Mouse (Mus musculus) hindbrain, embryonic 13.5 days (tissue): ENCODE data around the gene Ctr9. TPM values are rescaled to one million over a fixed set of nuclear protein-coding genes. Genes with fewer than 3 reads are reported as not detected.
A peak's percentile ranks its signal among the peaks of the same experiment; 100 is the strongest.

Experiments
- ATAC-seq: fragments of 200-750 bp; cut with Nextera tagmentation; 2 replicates; pipeline ENCODE4 v1.8.0; 2017; ENCODE audit warnings: moderate TSS enrichment; ENCODE audit not compliant: low FRiP score
- H3K27ac ChIP-seq: fragments of 300-500 bp; sonication (generic); 2 replicates; pipeline ENCODE4 v1.5.1; 2015; ENCODE audit warnings: inconsistent platforms, mild to moderate bottlenecking, moderate library complexity
- H3K27me3 ChIP-seq: fragments of 300-500 bp; sonication (generic); 2 replicates; pipeline ENCODE4 v1.6.1; 2015; ENCODE audit warnings: mild to moderate bottlenecking, inconsistent platforms
- H3K36me3 ChIP-seq: fragments of 300-500 bp; sonication (generic); 2 replicates; pipeline ENCODE4 v1.6.1; 2015; ENCODE audit warnings: mild to moderate bottlenecking, inconsistent platforms
- H3K4me1 ChIP-seq: fragments of 300-500 bp; sonication (generic); replicated peaks from 2 replicates; pipeline ENCODE4 v1.6.1; 2015; ENCODE audit warnings: inconsistent platforms
- H3K4me2 ChIP-seq: fragments of 300-500 bp; sonication (generic); 2 replicates; pipeline ENCODE4 v1.6.1; 2015; ENCODE audit warnings: inconsistent platforms, mild to moderate bottlenecking, moderate library complexity
- H3K4me3 ChIP-seq: fragments of 300-500 bp; sonication (generic); 2 replicates; pipeline ENCODE4 v1.5.1; 2015; ENCODE audit warnings: mild to moderate bottlenecking, inconsistent platforms
- H3K9ac ChIP-seq: fragments of 300-500 bp; sonication (generic); 2 replicates; pipeline ENCODE4 v1.6.1; 2015; ENCODE audit warnings: mild to moderate bottlenecking, inconsistent platforms
- H3K9me3 ChIP-seq: fragments of 300-500 bp; sonication (generic); 2 replicates; pipeline ENCODE4 v1.6.1; 2016; ENCODE audit warnings: inconsistent platforms
- WGBS: fragments of 180-500 bp; shearing (Covaris S2); methylation state at CpG from one replicate; pipeline ENCODE4 v1.1.7; 2015; 5-methylcytosine and 5-hydroxymethylcytosine counted together
- polyA plus RNA-seq: library from polyadenylated mRNA; unstranded; fragments of >200 nt; fragmentation: Nextera tagmentation; extraction: Ambion mirVana; gene quantifications from 2 replicates; pipeline ENCODE4 v1.2.1, GENCODE M21; 2015

The Ctr9 gene
- polyA plus RNA-seq, result 94.3 and 96.9 TPM in 2 replicates

DNA sequence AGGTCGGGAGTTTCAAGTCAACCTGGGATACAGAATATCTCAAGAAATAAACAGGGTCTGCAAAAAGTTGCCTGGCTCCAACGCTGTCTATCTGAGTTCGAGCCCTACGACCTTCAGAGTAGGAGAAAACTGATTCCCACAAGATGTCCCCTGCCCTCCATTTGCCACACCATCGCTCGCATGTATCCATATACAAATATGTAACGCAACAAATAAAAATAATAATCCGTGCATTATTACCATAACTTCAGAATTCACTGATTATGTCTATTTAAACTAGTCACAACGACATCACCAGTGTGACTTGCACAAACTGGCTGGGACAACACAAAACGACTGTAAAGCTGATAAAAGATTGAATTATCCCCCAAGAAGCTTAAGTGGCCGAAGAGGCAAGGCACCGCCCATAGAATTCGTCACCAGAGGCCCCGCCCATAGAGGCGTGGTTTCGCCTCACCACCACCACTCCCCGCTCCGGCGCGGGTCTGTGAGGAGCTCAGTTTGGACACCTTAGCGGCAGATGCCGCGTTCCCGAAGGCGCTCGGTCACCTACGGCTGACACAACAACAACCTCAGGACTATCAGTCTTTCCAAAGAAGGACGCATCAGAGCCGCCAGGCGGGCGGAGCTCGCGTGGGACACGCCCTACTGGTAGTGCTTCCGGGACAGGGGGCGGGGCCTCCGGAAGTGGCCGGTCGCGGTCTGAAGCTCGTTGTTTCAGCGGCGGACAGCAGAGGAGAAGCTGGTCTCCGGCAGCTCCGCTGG lies at the start of gene Ctr9:
Gene Ctr9, plus strand, starts transcription at position 671 of the 765 bp plus-strand sequence.
- H3K4me2 ChIP-seq, result peak within 1 kb of the TSS; percentile 66
- peaks cover 24% of the 10 kb centered on the region for H3K4me1 ChIP-seq
- WGBS, result 7% methylated on average over 45 of the region's 45 CpGs
- H3K9ac ChIP-seq, result peak within 1 kb of the TSS; percentile 88
- no peaks in the 10 kb centered on the region for H3K9me3 ChIP-seq
- ATAC-seq, result peak; percentile 98
- H3K36me3 ChIP-seq, result peaks cover 21% of the 10 kb centered on the region
- H3K27me3 ChIP-seq, result no peaks in the 10 kb centered on the region
- H3K27ac ChIP-seq, result peak within 1 kb of the TSS; percentile 96
- peak within 1 kb of the TSS; percentile 79 for H3K4me3 ChIP-seq

DNA sequence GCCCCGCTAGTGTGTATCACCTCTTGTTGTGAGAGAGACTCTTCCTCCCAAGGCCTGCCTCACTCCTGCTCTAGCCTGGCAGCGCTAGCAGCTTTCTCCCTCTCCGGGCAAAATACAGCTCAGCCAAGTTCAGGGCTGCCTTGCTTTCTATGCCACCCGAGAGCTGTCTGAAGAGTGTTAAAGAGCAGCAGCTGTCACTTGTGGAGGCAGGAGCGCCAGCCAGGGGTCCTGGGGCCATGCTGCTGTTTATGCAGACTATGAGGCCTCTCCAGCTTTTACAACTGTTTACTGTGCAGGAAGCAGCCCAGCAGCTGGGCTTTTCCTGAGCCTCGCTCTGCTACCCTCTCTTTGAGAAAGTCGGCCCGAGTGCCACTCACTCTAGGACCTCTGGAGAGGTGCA lies 47.7 kb upstream of the Ctr9 start:
- 70% methylated on average over 8 of the region's 8 CpGs for WGBS
- no peak overlapping the region for H3K4me2 ChIP-seq
- H3K4me1 ChIP-seq, result peaks cover 13% of the 10 kb centered on the region
- no peak overlapping the region for H3K4me3 ChIP-seq
- no peaks in the 10 kb centered on the region for H3K27me3 ChIP-seq
- no peaks in the 10 kb centered on the region for H3K36me3 ChIP-seq
- H3K9ac ChIP-seq, result no peak overlapping the region
- no peak overlapping the region for H3K27ac ChIP-seq
- no peak for ATAC-seq
- H3K9me3 ChIP-seq, result no peaks in the 10 kb centered on the region

DNA sequence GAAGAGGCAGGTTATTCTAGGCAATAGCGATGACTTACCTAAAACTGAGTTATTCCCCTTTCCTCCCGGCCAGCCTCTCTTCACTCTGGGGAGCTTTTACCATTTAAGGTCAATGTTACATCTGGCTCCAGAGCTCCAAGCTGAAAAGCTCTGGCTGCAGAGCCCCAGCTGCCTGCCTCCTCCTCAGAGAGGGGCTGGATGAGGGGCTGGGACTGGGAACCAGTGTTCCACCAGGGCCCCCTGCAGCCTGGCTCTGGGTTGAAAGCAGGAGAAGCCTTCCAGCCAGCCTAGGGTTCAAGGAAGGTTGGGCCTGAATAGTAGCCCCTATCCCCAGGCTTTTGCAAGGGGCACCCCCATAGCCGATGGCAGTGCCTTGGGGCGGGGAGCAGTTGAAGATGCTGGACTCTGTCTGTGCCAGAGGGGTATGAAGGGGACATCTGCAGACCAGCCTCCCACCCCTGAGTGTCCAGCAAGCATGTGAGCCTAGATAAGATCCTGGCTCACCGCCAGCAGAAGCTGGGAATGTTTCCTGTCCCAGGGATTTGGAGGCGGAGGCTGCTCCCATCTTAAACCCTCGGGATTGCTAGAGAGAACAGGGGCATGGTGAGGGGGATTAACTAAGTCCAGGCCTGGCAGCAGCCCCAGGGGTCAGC lies 46.6 kb upstream of the Ctr9 start, which contains the start of gene Mrvi1:
Gene Mrvi1, minus strand, starts transcription at position 409 of the 653 bp plus-strand sequence.
- Histone ChIP-seq H3K4me2 (no peak within 1 kb of the TSS), H3K27me3 (no peaks in the 10 kb centered on the region), H3K4me3 (no peak within 1 kb of the TSS), H3K9ac (peak within 1 kb of the TSS; percentile 24; the same call in 1 of the 2 replicates), H3K27ac (peak within 1 kb of the TSS; percentile 48; the same call in 1 of the 2 replicates), H3K9me3 (no peaks in the 10 kb centered on the region), H3K4me1 (peaks cover 13% of the 10 kb centered on the region), H3K36me3 (no peaks in the 10 kb centered on the region)
- ATAC-seq, result no peak
- WGBS, result 68% methylated on average over 7 of the region's 7 CpGs

DNA sequence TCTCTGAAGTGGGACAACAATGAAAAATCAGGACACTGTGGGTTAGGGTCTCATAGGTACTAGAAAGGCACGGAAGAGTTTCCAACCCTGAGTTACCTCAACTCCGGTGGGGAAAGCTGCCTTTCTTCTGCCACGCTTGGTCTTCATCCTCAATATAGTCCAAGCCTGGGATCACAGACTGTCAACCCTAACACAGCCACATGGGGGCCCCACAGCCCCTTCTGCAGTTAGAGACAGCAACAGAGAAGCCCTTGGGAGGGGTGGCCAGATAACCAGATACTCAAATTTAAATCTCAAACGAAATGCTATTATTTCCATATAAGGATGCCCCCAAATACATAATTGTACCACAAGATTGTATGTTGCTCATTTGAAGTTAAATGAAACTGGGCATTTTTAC lies 46.0 kb upstream of the Ctr9 start:
- no peaks in the 10 kb centered on the region for H3K27me3 ChIP-seq
- WGBS, result 66% methylated on average over 4 of the region's 4 CpGs
- H3K4me2 ChIP-seq, result no peak overlapping the region
- ATAC-seq, result no peak
- no peak overlapping the region for H3K27ac ChIP-seq
- no peaks in the 10 kb centered on the region for H3K36me3 ChIP-seq
- peaks cover 13% of the 10 kb centered on the region for H3K4me1 ChIP-seq
- H3K9me3 ChIP-seq, result no peaks in the 10 kb centered on the region
- H3K4me3 ChIP-seq, result no peak overlapping the region
- no peak overlapping the region for H3K9ac ChIP-seq

DNA sequence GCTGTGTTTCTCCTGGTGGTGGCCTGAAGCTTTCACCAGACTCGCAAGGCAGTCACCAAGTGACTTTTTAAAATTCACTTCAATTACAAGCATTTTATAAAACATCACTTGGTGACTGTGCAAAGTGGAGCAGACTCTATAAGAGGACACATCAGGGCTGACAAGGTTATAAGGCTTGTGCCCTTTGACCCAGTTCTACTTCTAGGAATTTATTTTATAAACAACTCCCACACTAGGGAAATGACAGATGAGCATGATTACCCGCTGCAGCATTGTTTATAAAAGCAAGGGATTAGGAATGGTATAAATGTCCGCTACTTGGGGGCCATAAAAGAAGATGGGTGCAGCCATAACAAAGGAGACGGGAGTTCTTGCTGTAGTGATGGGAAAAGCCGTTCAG lies 45.1 kb upstream of the Ctr9 start:
- no peak overlapping the region for H3K9ac ChIP-seq
- peaks cover 13% of the 10 kb centered on the region for H3K4me1 ChIP-seq
- no peak for ATAC-seq
- no peaks in the 10 kb centered on the region for H3K36me3 ChIP-seq
- no peak overlapping the region for H3K27ac ChIP-seq
- 71% methylated on average over 5 of the region's 5 CpGs for WGBS
- H3K4me3 ChIP-seq, result no peak overlapping the region
- no peak overlapping the region for H3K4me2 ChIP-seq
- H3K9me3 ChIP-seq, result no peaks in the 10 kb centered on the region
- H3K27me3 ChIP-seq, result no peaks in the 10 kb centered on the region

DNA sequence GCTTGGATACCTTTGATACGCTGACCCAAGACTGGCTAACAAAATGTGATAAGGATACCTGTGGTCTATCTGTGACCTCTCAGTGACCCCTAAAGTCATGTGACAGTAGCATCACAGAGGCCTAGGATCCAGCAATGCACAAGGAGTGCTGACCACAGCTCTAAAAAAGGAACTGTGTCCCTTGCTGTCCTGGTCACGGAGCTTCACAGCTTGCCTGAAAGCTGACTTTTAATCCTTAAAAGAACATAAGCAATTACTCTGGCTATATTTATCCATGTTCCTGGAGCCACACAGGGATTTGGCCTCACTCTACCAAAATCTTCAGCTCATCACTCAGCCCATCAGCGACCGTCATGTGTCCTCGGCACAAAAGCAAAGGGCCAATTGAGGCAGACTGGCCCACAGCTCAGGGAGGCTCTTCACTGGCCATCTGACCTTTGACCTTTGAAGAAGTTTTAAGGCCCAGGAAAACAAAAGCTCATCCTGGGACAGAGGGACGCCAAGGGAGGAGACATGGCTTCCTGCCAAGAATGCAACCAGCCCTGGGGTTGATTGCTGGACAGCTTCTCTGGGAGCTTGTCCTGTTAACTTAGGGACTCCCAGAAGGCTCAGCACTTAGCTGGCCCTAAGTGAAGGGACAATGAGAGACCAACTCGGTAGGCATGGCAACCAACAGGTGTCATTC lies 43.0 kb upstream of the Ctr9 start:
- Histone ChIP-seq H3K4me1 (peaks cover 13% of the 10 kb centered on the region), H3K27ac (no peak overlapping the region), H3K4me2 (no peak overlapping the region), H3K36me3 (no peaks in the 10 kb centered on the region), H3K27me3 (no peaks in the 10 kb centered on the region), H3K9me3 (no peaks in the 10 kb centered on the region), H3K9ac (no peak overlapping the region), H3K4me3 (no peak overlapping the region)
- no peak for ATAC-seq
- WGBS, result 53% methylated on average over 7 of the region's 7 CpGs

DNA sequence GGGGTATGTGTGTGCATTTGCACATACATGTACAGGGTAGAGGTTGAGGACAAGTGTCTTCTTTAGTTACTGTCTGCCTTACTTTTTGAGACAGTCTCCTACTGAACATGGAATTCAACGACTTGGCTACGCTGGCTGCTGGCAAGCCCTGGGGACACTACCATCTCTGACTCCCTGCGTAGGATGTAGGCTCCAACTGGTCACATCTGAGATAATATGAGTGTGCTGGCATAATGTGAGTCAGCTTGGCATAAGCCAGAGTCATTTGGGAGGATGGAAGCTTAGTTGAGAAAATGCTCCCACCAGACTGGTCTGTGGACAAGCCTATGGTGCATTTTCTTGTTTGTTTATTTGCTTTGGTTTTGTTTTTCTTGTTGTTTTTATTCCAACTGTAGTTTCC lies 40.7 kb upstream of the Ctr9 start:
- Histone ChIP-seq H3K36me3 (no peaks in the 10 kb centered on the region), H3K4me2 (no peak overlapping the region), H3K4me1 (0 out of 2 replicates have a peak, but pooled peaks cover 5% of the 10 kb centered on the region), H3K27me3 (no peaks in the 10 kb centered on the region), H3K9ac (no peak overlapping the region), H3K4me3 (no peak overlapping the region), H3K27ac (no peak overlapping the region), H3K9me3 (no peaks in the 10 kb centered on the region)
- ATAC-seq, result no peak
- 87% methylated on average over 3 of the region's 3 CpGs for WGBS

DNA sequence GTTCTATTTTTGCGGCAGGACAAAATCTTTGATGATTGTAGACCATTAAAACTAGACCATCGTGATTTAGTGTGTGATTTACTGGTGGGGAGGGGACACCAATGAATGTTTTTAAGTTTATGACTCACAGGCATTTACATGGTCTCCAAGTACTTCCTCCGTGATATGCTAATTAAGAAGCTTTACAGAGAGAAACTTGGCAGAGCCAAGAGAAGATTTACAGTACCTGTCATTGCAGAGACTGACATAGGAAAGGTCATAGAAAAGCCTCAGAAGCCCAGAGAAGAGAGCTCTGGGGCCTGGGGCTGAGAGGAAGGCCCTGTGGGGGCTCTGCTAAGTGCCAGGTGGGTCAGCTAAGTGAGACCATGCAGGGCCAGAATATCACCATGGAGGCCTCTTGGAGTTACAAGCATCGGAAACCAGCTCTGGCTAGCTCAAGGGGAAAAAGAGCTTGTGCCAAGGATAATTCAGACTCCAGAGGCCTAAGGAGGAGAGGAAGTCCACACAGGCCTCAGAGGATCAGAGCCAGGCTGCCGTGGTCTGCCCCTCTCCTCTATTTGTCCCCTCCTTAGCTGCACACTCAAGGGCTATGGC lies 39.4 kb upstream of the Ctr9 start:
- H3K36me3 ChIP-seq, result no peaks in the 10 kb centered on the region
- H3K4me1 ChIP-seq, result 0 out of 2 replicates have a peak, but pooled peaks cover 5% of the 10 kb centered on the region
- no peak overlapping the region for H3K9ac ChIP-seq
- WGBS, result 72% methylated on average over 5 of the region's 5 CpGs
- no peaks in the 10 kb centered on the region for H3K27me3 ChIP-seq
- ATAC-seq, result no peak
- H3K9me3 ChIP-seq, result no peaks in the 10 kb centered on the region
- no peak overlapping the region for H3K4me3 ChIP-seq
- no peak overlapping the region for H3K4me2 ChIP-seq
- no peak overlapping the region for H3K27ac ChIP-seq

DNA sequence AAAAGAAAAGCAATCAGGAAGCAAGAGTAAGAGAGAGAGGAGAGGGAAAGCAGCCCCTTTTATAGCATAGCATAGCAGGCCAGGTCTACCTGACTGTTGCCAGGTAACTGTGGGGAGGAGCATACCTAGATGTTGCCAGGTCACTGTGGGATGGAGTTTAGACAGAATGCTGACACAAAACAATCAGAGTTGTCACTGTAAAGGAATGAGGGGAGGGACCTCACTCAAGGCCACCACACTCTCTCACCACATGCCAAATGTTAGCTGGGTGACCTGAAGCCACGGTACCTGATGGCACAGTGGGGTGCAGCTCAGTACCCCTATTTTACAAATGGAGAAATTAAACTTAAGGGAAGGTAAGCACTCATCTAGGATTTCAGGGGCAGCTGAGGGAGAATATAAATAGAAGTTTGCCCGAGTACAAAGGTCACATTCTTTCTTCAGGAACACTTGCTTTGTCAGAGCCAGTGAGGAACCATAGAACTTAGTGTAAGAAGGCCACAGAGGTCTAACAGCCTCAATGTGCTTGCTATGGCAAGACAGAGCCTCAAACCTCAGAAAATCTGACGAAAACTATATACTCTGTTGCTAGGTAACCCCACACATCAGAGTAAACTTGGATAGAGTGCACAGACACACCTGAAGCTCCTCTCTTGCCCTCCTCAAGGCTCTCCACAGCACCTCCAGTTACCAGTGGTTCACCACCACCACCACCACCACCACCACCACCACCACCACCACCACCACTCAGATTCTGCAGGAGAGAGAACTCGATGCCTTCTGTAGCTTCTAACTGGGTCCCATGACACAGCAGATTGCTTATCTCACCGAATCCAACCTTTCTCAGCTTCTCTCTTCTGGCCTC lies 38.2 kb upstream of the Ctr9 start:
- 67% methylated on average over 5 of the region's 5 CpGs for WGBS

DNA sequence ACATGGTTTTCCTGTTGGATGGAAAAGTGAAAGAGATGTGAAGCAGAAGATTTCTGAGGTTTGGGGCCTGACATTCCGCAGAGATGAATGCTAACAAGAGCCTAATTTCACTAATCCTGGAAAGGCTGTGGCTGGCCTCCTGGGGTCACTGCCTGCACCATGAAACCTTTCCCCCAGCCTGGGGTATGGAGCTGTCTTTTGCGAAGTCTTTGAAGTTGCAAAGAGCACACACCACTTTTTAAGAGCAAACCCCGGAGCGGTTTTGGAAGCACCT lies 37.6 kb upstream of the Ctr9 start:
- Histone ChIP-seq H3K4me2 (no peak overlapping the region), H3K9me3 (no peaks in the 10 kb centered on the region), H3K4me3 (no peak overlapping the region), H3K36me3 (no peaks in the 10 kb centered on the region), H3K4me1 (no peaks in the 10 kb centered on the region), H3K9ac (no peak overlapping the region), H3K27ac (no peak overlapping the region), H3K27me3 (no peaks in the 10 kb centered on the region)
- no peak for ATAC-seq
- WGBS, result 52% methylated on average over 4 of the region's 4 CpGs

More for the DNA sequence above, 38.2 kb upstream of the Ctr9 start:
- Histone ChIP-seq H3K4me1 (0 out of 2 replicates have a peak, but pooled peaks cover 4% of the 10 kb centered on the region), H3K4me2 (no peak overlapping the region), H3K9ac (no peak overlapping the region), H3K9me3 (no peaks in the 10 kb centered on the region), H3K36me3 (no peaks in the 10 kb centered on the region), H3K4me3 (no peak overlapping the region), H3K27me3 (no peaks in the 10 kb centered on the region), H3K27ac (no peak overlapping the region)
- ATAC-seq, result no peak

DNA sequence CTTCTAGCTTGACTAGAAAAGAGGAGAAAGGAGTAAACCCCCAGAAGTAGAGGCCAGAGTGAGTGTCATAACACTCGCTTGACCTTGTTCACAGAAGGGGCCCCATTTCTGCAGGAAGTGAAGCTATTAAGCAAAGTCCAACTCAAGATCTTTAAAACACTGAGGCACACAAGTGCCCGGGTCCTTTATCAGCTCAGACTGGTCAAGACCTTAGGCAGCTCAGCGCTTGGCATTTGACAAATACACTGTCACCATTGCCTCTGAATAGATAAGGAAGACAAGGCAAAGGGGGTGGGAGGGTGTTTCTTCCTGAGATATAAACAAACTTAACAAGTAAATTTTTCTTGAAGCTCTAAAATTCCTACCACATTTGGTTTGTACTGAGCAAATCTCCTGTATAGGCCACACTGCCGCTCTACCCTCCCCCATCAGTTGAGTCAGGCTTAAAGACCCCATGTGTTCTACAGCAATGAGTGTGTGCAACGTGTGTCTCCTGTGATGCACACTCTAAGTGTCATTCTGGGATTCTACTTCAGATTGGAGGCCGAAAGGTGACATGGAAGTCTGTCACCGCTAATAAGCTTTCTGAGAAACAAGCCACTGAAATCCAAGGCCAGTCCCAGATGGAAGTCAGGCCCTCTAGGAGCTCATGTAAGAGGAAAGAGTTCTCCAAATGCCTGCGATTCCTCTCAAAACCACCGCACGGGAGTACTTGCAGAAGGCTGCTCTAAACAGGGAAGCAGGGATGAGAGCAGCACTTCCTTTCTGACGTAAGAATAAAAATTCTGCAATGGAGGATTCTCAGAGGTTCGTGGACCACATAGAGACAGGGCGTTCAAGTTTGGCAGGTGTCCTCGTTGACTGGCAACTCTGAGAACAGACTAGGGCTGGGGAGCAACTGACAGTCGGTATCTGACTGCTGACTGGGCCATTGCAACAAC lies 29.6 kb upstream of the Ctr9 start:
- Histone ChIP-seq H3K36me3 (no peaks in the 10 kb centered on the region), H3K4me2 (no peak overlapping the region), H3K4me3 (no peak overlapping the region), H3K9me3 (no peaks in the 10 kb centered on the region), H3K27me3 (no peaks in the 10 kb centered on the region), H3K9ac (no peak overlapping the region), H3K4me1 (no peaks in the 10 kb centered on the region), H3K27ac (no peak overlapping the region)
- no peak for ATAC-seq
- 90% methylated on average over 15 of the region's 15 CpGs for WGBS
